Mouse (Mus musculus) kidney, adult 2 months (tissue): ENCODE results near the gene Bcas1. TPM values are rescaled to one million over a fixed set of nuclear protein-coding genes. Genes with fewer than 3 reads are reported as not detected.

Experiments
- DNase-seq: peaks from one replicate; pipeline ENCODE4 v3.0.0; 2021
- H3K27ac ChIP-seq: fragments of 200-500 bp; 2 replicates; pipeline ENCODE4 v1.5.1; 2012; ENCODE audit warnings: low read depth, low read length, control low read depth, inconsistent platforms; ENCODE audit not compliant: insufficient read depth
- H3K27me3 ChIP-seq: fragments of 200-500 bp; replicated peaks from 2 replicates; pipeline ENCODE4 v1.6.1; 2012; ENCODE audit warnings: mild to moderate bottlenecking, moderate library complexity, low read length, inconsistent platforms; ENCODE audit not compliant: control insufficient read depth, insufficient read depth
- H3K36me3 ChIP-seq: fragments of 200-500 bp; 2 replicates; pipeline ENCODE4 v1.6.1; 2012; ENCODE audit warnings: mild to moderate bottlenecking, moderate library complexity, low read length, inconsistent platforms; ENCODE audit not compliant: control insufficient read depth, insufficient read depth
- H3K4me1 ChIP-seq: fragments of 200-500 bp; 2 replicates; pipeline ENCODE4 v1.6.1; 2011; ENCODE audit warnings: low read length; ENCODE audit not compliant: control insufficient read depth, insufficient read depth
- H3K4me3 ChIP-seq: fragments of 200-500 bp; 2 replicates; pipeline ENCODE4 v1.5.1; 2011; ENCODE audit warnings: mild to moderate bottlenecking, low read depth, low read length, control low read depth; ENCODE audit not compliant: insufficient read depth
- CTCF ChIP-seq: fragments of 200-500 bp; conservative IDR thresholded peaks from 2 replicates; pipeline ENCODE4 v1.5.1; 2011; ENCODE audit warnings: low read depth, mild to moderate bottlenecking, control low read depth, low read length, moderate library complexity, mixed read lengths; ENCODE audit not compliant: insufficient read depth, insufficient read length
- POLR2A ChIP-seq: fragments of 200-500 bp; IDR thresholded peaks from one replicate; pipeline ENCODE4 v1.6.1; 2011; ENCODE audit warnings: low read depth, low read length, control low read depth
- WGBS: fragments of 180-500 bp; shearing (Covaris S2); methylation state at CpG from one replicate; pipeline ENCODE4 v1.1.7; 2018; 5-methylcytosine and 5-hydroxymethylcytosine counted together
- polyA plus RNA-seq: library from polyadenylated mRNA; depleted of rRNA; stranded (reverse); fragments of >200 nt; gene quantifications from 2 replicates; pipeline ENCODE4 v1.2.3, GENCODE M21; 2012

Bcas1 gene
- polyA plus RNA-seq, 1 experiment, result 0.45 TPM

DNA sequence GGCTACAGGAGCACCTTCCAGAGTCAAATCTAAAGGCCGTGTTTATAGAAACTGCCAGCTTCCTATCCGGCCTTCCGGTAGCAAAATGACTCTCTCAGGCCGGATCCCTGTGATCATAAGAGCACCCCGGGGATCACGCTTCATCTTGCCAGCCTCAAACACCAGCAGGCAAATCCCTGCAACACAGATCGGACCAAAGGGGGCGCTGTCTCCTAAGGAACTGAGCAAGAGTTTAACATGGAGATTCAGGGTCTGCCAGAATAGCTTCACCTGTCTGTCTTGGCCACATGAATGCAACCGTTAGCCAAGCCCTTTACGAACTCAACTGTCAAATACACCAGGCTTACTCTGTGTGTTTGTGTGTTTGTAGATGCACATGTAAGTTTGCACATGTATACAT is 8.9 kb downstream of the Bcas1 start:
- DNase-seq, result peak; percentile 7
- no peaks in the 10 kb centered on the region for H3K36me3 ChIP-seq
- no peaks in the 10 kb centered on the region for H3K27me3 ChIP-seq
- no peaks in the 10 kb centered on the region for H3K4me1 ChIP-seq
- H3K27ac ChIP-seq, result no peak overlapping the region
- TF ChIP-seq CTCF (peak; percentile 42), POLR2A (no peak)
- 40% methylated on average over 10 of the region's 10 CpGs for WGBS
- no peak overlapping the region for H3K4me3 ChIP-seq

DNA sequence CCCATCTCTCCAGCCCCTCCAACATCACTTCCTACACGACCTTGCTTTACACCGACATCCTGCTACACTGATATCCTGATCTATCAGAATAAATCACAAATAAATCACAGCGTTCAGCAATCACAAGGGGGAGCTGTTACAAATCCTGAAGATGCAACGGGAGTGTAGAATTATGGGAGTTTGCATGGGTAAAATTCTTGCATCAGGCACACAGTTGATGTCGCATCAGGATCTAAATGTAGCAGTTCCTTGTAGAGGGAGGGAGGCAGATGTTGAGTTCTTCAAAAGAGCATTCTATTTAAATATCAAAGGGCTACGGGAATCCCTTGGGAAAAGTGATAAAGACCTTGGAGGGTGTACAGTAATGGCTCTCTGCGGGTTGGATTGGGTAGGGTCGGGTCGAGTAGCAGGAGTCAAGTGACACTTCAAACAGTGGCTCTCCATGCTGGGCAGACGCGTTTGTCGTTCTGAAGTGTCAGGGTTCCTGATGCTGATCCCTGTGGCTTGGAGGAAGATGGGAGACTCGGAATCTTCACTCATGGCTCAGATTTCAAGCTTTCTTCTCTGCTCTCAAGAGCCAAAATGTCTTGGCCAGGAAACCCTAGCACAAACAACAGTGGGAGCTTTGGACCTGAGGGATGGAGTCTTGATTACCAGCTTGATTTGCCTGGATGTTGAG is 16.0 kb downstream of the Bcas1 start:
- Histone ChIP-seq H3K27ac (no peak overlapping the region), H3K4me1 (no peaks in the 10 kb centered on the region), H3K4me3 (no peak overlapping the region), H3K36me3 (no peaks in the 10 kb centered on the region), H3K27me3 (no peaks in the 10 kb centered on the region)
- 3% methylated on average over 13 of the region's 13 CpGs for WGBS
- no peak for TF ChIP-seq CTCF
- TF ChIP-seq POLR2A, result no peak
- DNase-seq, result no peak

DNA sequence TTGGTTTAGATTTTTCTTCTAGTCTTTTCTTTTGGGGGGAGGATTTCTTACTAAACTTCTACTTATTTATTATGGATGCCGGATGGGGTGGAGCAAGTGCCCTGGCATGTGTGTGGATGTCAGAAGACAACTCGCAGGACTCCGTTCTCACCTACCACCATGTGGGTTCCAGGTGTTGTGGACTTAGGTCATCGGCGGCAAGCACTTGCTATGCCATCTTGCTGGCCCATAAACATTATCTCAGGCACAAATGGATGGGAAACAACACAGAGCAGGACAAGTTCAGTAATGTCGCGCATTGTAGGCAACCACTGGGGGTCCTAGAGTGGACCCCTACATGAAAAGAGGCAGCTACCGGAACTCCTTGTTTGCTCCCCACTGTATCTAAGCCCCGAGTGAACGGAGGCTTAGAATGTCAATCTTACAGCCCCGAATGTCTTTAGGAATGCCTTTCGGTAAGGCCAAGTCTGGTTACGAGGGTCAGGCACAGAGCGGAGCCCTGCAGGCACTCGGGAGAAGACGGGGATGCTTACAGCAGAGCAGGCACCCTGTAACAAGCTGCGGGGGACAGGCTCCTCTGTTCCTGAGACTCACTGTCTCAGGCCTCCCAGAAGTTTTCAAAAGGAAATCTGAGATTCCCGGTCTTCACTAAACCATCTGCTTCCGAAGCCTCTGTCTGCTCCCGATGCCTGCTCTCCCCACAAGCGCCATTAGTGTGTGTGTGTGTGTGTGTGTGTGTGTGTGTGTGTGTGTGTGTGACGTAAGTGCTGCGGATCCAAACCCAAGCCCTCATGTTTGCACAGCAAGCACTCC is 16.8 kb downstream of the Bcas1 start:
- Histone ChIP-seq H3K4me3 (no peak overlapping the region), H3K27ac (no peak overlapping the region), H3K4me1 (no peaks in the 10 kb centered on the region), H3K36me3 (no peaks in the 10 kb centered on the region), H3K27me3 (no peaks in the 10 kb centered on the region)
- WGBS, result 22% methylated on average over 23 of the region's 23 CpGs
- TF ChIP-seq CTCF (no peak), POLR2A (no peak)
- DNase-seq, result no peak

DNA sequence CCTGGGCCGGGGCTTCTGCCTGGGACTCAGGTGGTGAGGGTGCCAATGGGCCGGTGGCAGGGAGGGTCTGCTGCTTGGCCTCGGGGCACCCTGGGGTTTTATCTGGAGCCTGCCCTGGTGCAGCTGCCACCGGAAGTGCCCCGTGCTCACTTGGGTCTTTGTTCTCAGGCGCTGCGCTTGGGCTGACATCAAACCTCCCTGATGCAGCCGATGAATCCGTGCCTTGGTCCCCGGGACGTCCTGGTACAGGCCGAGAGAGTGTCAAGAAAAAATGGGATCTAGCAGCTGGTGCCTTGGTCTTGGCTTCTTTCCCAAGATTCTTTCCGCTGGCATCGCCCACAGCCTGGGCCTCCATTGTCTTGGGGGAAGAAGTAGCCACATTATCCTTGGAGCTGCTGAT is 21.2 kb downstream of the Bcas1 start:
- WGBS, result 84% methylated on average over 14 of the region's 14 CpGs
- no peak for DNase-seq
- Histone ChIP-seq H3K27ac (no peak overlapping the region), H3K4me3 (no peak overlapping the region), H3K36me3 (no peaks in the 10 kb centered on the region), H3K4me1 (no peaks in the 10 kb centered on the region), H3K27me3 (no peaks in the 10 kb centered on the region)
- TF ChIP-seq POLR2A, result no peak
- TF ChIP-seq CTCF, result no peak

DNA sequence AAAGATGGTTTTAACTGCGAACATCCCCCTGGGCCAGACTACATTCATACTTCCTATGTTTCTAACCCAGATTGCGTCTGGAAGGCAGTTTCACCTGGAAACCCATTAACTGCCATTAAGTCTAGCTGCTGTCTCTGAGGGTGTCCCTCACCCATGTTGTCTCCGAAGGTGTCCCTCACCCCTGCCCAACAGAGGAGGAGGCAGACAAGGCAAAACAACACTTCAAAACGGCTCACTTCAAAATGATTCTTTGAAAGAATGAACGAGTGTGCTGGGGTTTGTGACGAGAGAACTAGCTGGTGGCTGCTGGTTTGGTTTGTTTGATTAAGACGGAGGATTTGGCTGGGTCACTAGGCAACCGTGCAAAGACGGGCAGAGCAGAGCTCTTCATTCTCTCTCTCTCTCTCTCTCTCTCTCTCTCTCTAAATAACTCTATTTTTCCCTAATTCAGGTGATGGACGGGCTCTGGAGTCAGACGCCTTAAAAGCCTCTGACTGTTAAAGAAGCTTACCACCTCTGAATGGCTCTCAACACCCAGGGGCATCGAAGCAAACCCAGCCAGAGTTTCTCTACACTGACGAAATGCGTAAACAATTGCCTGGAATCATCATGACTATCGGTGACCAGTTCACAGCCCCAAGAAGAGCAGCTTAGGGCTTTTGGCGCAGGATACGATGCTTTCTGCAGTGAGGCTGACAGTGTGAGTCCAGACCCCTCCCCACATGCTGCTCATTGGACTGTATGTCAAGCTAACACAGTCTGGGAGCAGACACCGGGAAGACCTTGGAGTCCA is 22.7 kb downstream of the Bcas1 start:
- DNase-seq, result no peak
- TF ChIP-seq CTCF, result no peak
- no peak for TF ChIP-seq POLR2A
- Histone ChIP-seq H3K27me3 (no peaks in the 10 kb centered on the region), H3K36me3 (no peaks in the 10 kb centered on the region), H3K4me1 (no peaks in the 10 kb centered on the region), H3K27ac (no peak overlapping the region), H3K4me3 (no peak overlapping the region)
- 38% methylated on average over 18 of the region's 18 CpGs for WGBS

DNA sequence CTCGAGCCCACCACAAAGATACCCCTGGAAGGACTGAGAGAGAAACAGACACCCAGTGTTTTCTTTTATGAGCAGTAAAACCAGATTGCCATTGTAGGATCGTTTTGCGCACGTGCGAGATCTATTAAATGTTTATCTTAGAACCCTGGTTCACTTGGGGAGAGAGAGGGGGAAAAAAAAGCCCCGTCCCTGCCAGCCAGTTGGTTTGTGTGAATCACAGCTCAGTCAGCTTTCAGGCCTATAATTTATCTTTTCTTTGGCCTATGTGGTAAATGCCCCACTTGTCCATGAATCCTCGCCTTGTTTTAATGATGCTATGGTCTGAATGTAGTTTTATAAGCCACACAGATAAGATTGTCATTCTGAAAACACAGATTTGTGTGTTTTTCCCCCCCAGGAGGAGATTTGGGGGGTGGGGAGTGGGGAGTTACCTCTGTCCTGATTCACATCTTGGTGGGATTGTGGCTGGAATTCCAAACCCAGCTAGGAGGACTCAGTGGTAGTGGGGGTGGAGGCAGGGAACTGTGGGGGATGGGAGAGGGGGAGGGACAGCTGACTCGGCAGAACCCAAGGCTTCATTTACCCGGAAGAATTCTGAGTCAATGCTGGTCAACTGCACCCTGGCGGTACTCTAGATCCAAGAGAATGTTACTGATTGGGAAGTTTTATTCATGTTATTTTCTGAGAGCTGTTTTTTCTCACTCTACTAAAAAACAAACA is 23.8 kb downstream of the Bcas1 start:
- Histone ChIP-seq H3K4me3 (no peak overlapping the region), H3K36me3 (no peaks in the 10 kb centered on the region), H3K27ac (no peak overlapping the region), H3K27me3 (no peaks in the 10 kb centered on the region), H3K4me1 (no peaks in the 10 kb centered on the region)
- DNase-seq, result no peak
- TF ChIP-seq CTCF (no peak), POLR2A (no peak)
- WGBS, result 53% methylated on average over 10 of the region's 10 CpGs
